Mouse (Mus musculus) intestine, embryonic 16.5 days (tissue): ENCODE data around the gene Ubac1. TPM values are rescaled to one million over a fixed set of nuclear protein-coding genes. Genes with fewer than 3 reads are reported as not detected.

Experiments
- ATAC-seq: fragments of 200-750 bp; cut with Nextera tagmentation; 2 replicates; pipeline ENCODE4 v1.8.0; 2017; ENCODE audit warnings: moderate TSS enrichment, moderate library complexity
- H3K27ac ChIP-seq: fragments of 300-500 bp; sonication (generic); 2 replicates; pipeline ENCODE4 v1.5.1; 2014; ENCODE audit warnings: mild to moderate bottlenecking, low read length
- H3K27me3 ChIP-seq: fragments of 300-500 bp; sonication (generic); replicated peaks from 2 replicates; pipeline ENCODE4 v1.6.1; 2014; ENCODE audit warnings: low read length, control low read depth, mixed read lengths; ENCODE audit not compliant: control insufficient read depth, insufficient read depth
- H3K36me3 ChIP-seq: fragments of 300-500 bp; sonication (generic); 2 replicates; pipeline ENCODE4 v1.6.1; 2014; ENCODE audit warnings: low read length, control low read depth; ENCODE audit not compliant: control insufficient read depth, insufficient read depth
- H3K4me1 ChIP-seq: fragments of 300-500 bp; sonication (generic); 2 replicates; pipeline ENCODE4 v1.6.1; 2014; ENCODE audit warnings: low read length, control low read depth, mixed read lengths; ENCODE audit not compliant: control insufficient read depth, insufficient read depth
- H3K4me2 ChIP-seq: fragments of 300-500 bp; sonication (generic); 2 replicates; pipeline ENCODE4 v1.6.1; 2014; ENCODE audit warnings: low read depth, low read length, control low read depth
- H3K4me3 ChIP-seq: fragments of 300-500 bp; sonication (generic); 2 replicates; pipeline ENCODE4 v1.5.1; 2014; ENCODE audit warnings: mild to moderate bottlenecking, low read length
- H3K9ac ChIP-seq: fragments of 300-500 bp; sonication (generic); 2 replicates; pipeline ENCODE4 v1.6.1; 2014; ENCODE audit warnings: low read depth, low read length
- H3K9me3 ChIP-seq: fragments of 300-500 bp; sonication (generic); 2 replicates; pipeline ENCODE4 v1.6.1; 2016; ENCODE audit warnings: low read length, control low read depth; ENCODE audit not compliant: control insufficient read depth
- WGBS: fragments of 180-500 bp; shearing (Covaris S2); extraction: QIAGEN DNeasy Blood & Tissue Kit; methylation state at CpG from one replicate; pipeline ENCODE4 v1.1.7; 2014; 5-methylcytosine and 5-hydroxymethylcytosine counted together
- polyA plus RNA-seq: library from polyadenylated mRNA; unstranded; fragments of >200 nt; fragmentation: Nextera tagmentation; extraction: Ambion mirVana; gene quantifications from 2 replicates; pipeline ENCODE4 v1.2.1, GENCODE M21; 2015

The Ubac1 gene
- polyA plus RNA-seq, 1 experiment from 2014 or later: 80.1 TPM

GRCm38 (mm10) chr2:26034344-26035050 is 12.9 kb upstream of the Ubac1 start:
- no peak overlapping the region for H3K9ac ChIP-seq
- no peak for ATAC-seq
- H3K4me1 ChIP-seq: no peaks in the 10 kb centered on the region
- H3K27ac ChIP-seq: no peak overlapping the region
- H3K4me2 ChIP-seq: no peak overlapping the region
- H3K36me3 ChIP-seq: no peaks in the 10 kb centered on the region
- H3K27me3 ChIP-seq: no peaks in the 10 kb centered on the region
- 66% methylated on average over 15 of the region's 15 CpGs for WGBS
- H3K4me3 ChIP-seq: no peak overlapping the region
- H3K9me3 ChIP-seq: no peaks in the 10 kb centered on the region

GRCm38 (mm10) chr2:26030288-26030687 is 8.7 kb upstream of the Ubac1 start:
- no peak for ATAC-seq
- 40% methylated on average over 3 of the region's 3 CpGs for WGBS

GRCm38 (mm10) chr2:26024138-26025075 is 2.9 kb upstream of the Ubac1 start:
- 32% methylated on average over 4 of the region's 4 CpGs for WGBS
- H3K27ac ChIP-seq: no peak overlapping the region
- no peak for ATAC-seq
- no peaks in the 10 kb centered on the region for H3K27me3 ChIP-seq
- H3K9ac ChIP-seq: no peak overlapping the region
- no peaks in the 10 kb centered on the region for H3K36me3 ChIP-seq
- no peak overlapping the region for H3K4me2 ChIP-seq
- H3K4me1 ChIP-seq: peaks cover 14% of the 10 kb centered on the region
- no peak overlapping the region for H3K4me3 ChIP-seq
- no peaks in the 10 kb centered on the region for H3K9me3 ChIP-seq

More at GRCm38 (mm10) chr2:26030288-26030687, 8.7 kb upstream of the Ubac1 start:
- Histone ChIP-seq H3K4me2 (no peak overlapping the region), H3K4me1 (no peaks in the 10 kb centered on the region), H3K36me3 (no peaks in the 10 kb centered on the region), H3K27ac (no peak overlapping the region), H3K4me3 (no peak overlapping the region), H3K9ac (no peak overlapping the region), H3K9me3 (no peaks in the 10 kb centered on the region), H3K27me3 (no peaks in the 10 kb centered on the region)

GRCm38 (mm10) chr2:26022626-26023025 is 1.1 kb upstream of the Ubac1 start:
- no peak for ATAC-seq
- Histone ChIP-seq H3K27me3 (no peaks in the 10 kb centered on the region), H3K36me3 (no peaks in the 10 kb centered on the region), H3K4me3 (no peak overlapping the region), H3K27ac (no peak overlapping the region), H3K4me2 (no peak overlapping the region), H3K9me3 (no peaks in the 10 kb centered on the region), H3K9ac (no peak overlapping the region), H3K4me1 (peaks cover 15% of the 10 kb centered on the region)
- 86% methylated on average over 1 of the region's 1 CpGs for WGBS

- no peaks in the 10 kb centered on the region for H3K27me3 ChIP-seq
- H3K9me3 ChIP-seq: no peaks in the 10 kb centered on the region
- H3K4me1 ChIP-seq: peaks cover 15% of the 10 kb centered on the region
- WGBS: 77% methylated on average over 8 of the region's 8 CpGs
- H3K9ac ChIP-seq: peak overlapping the region; percentile 62; the same call in 1 of the 2 replicates
- H3K4me3 ChIP-seq: no peak overlapping the region; the same call in 1 of the 2 replicates
- no peak; the same call in 1 of the 2 replicates for ATAC-seq
- peak overlapping the region; percentile 63 for H3K4me2 ChIP-seq
- no peaks in the 10 kb centered on the region for H3K36me3 ChIP-seq
- H3K27ac ChIP-seq: no peak overlapping the region
These were observed 665 bp upstream of the Ubac1 start for GRCm38 (mm10) chr2:26022258-26022565.

- no peaks in the 10 kb centered on the region for H3K36me3 ChIP-seq
- 1% methylated on average over 38 of the region's 38 CpGs for WGBS
These were observed 610 bp downstream of the Ubac1 start for GRCm38 (mm10) chr2:26020714-26021560.

GRCm38 (mm10) chr2:26019923-26020322 is 1.6 kb downstream of the Ubac1 start:
- Histone ChIP-seq H3K36me3 (no peaks in the 10 kb centered on the region), H3K4me3 (0 out of 2 replicates have a peak overlapping the region, but pooled peaks have one; percentile 82), H3K9me3 (no peaks in the 10 kb centered on the region), H3K4me2 (peak overlapping the region; percentile 86; the same call in 1 of the 2 replicates), H3K27ac (no peak overlapping the region), H3K4me1 (peaks cover 15% of the 10 kb centered on the region), H3K27me3 (no peaks in the 10 kb centered on the region), H3K9ac (no peak overlapping the region; the same call in 1 of the 2 replicates)
- WGBS: 76% methylated on average over 3 of the region's 3 CpGs
- ATAC-seq: no peak

More at GRCm38 (mm10) chr2:26020714-26021560, 610 bp downstream of the Ubac1 start:
- peak overlapping the region; percentile 86 for H3K4me2 ChIP-seq
- H3K27ac ChIP-seq: peak overlapping the region; percentile 94
- peaks cover 15% of the 10 kb centered on the region for H3K4me1 ChIP-seq
- H3K4me3 ChIP-seq: peak overlapping the region; percentile 82
- no peaks in the 10 kb centered on the region for H3K27me3 ChIP-seq
- H3K9me3 ChIP-seq: no peaks in the 10 kb centered on the region
- peak overlapping the region; percentile 86 for H3K9ac ChIP-seq
- ATAC-seq: peak; percentile 67

GRCm38 (mm10) chr2:26017326-26017725 is 4.2 kb downstream of the Ubac1 start:
- H3K4me3 ChIP-seq: no peak overlapping the region
- H3K27ac ChIP-seq: no peak overlapping the region
- H3K4me2 ChIP-seq: no peak overlapping the region
- H3K9ac ChIP-seq: no peak overlapping the region
- 77% methylated on average over 4 of the region's 4 CpGs for WGBS
- 0 out of 2 replicates have a peak, but pooled peaks cover 8% of the 10 kb centered on the region for H3K36me3 ChIP-seq
- ATAC-seq: no peak
- H3K27me3 ChIP-seq: no peaks in the 10 kb centered on the region
- H3K4me1 ChIP-seq: peaks cover 15% of the 10 kb centered on the region
- no peaks in the 10 kb centered on the region for H3K9me3 ChIP-seq
